Mouse (Mus musculus): ENCODE data around the gene Gsdme. TPM values are rescaled to one million over a fixed set of nuclear protein-coding genes. Genes with fewer than 3 reads are reported as not detected.

Gene Gsdme
- polyA plus RNA-seq, 1 experiment from 2014 or later: 47.4 TPM

GRCm38 (mm10) chr6:50219066-50219465 lies 44.6 kb downstream of the Gsdme start:
- Histone ChIP-seq H3K27me3 (no peaks in the 10 kb centered on the region), H3K9ac (no peak overlapping the region), H3K4me2 (replicated peaks) (no peak overlapping the region), H3K36me3 (no peaks in the 10 kb centered on the region), H3K4me1 (peaks cover 6% of the 10 kb centered on the region; the same call in 1 of the 2 replicates), H3K27ac (no peak overlapping the region), H3K9me3 (no peaks in the 10 kb centered on the region), H3K4me3 (no peak overlapping the region)
- no peak for ATAC-seq (ENCODE audit: insufficient number of reproducible peaks, insufficient read depth, low FRiP score, low TSS enrichment)
- WGBS: 93% methylated on average over 6 of the region's 6 CpGs

GRCm38 (mm10) chr6:50218628-50219027 lies 45.0 kb downstream of the Gsdme start:
- no peaks in the 10 kb centered on the region for H3K27me3 ChIP-seq
- 49% methylated on average over 3 of the region's 3 CpGs for WGBS
- H3K4me2 ChIP-seq (replicated peaks): no peak overlapping the region
- H3K9ac ChIP-seq: no peak overlapping the region
- peaks cover 6% of the 10 kb centered on the region; the same call in 1 of the 2 replicates for H3K4me1 ChIP-seq
- H3K9me3 ChIP-seq: no peaks in the 10 kb centered on the region
- no peak for ATAC-seq (ENCODE audit: insufficient number of reproducible peaks, insufficient read depth, low FRiP score, low TSS enrichment)
- no peak overlapping the region for H3K27ac ChIP-seq
- H3K4me3 ChIP-seq: no peak overlapping the region
- H3K36me3 ChIP-seq: no peaks in the 10 kb centered on the region

- no peaks in the 10 kb centered on the region for H3K9me3 ChIP-seq
- ATAC-seq (ENCODE audit: insufficient number of reproducible peaks, insufficient read depth, low FRiP score, low TSS enrichment): no peak
- H3K27me3 ChIP-seq: no peaks in the 10 kb centered on the region
- WGBS: 87% methylated on average over 4 of the region's 4 CpGs
- H3K27ac ChIP-seq: no peak overlapping the region
- no peak overlapping the region for H3K4me2 ChIP-seq (replicated peaks)
- H3K4me1 ChIP-seq: peaks cover 6% of the 10 kb centered on the region; the same call in 1 of the 2 replicates
- no peak overlapping the region for H3K9ac ChIP-seq
- no peak overlapping the region for H3K4me3 ChIP-seq
- no peaks in the 10 kb centered on the region for H3K36me3 ChIP-seq
Measured at GRCm38 (mm10) chr6:50215986-50216385, 47.7 kb downstream of the Gsdme start.

GRCm38 (mm10) chr6:50215373-50215745 lies 48.3 kb downstream of the Gsdme start:
- H3K4me3 ChIP-seq: no peak overlapping the region
- H3K36me3 ChIP-seq: no peaks in the 10 kb centered on the region
- H3K4me2 ChIP-seq (replicated peaks): no peak overlapping the region
- no peaks in the 10 kb centered on the region for H3K9me3 ChIP-seq
- WGBS: 80% methylated on average over 2 of the region's 2 CpGs
- ATAC-seq (ENCODE audit: insufficient number of reproducible peaks, insufficient read depth, low FRiP score, low TSS enrichment): no peak
- H3K9ac ChIP-seq: no peak overlapping the region
- no peaks in the 10 kb centered on the region for H3K27me3 ChIP-seq
- H3K27ac ChIP-seq: no peak overlapping the region
- peaks cover 6% of the 10 kb centered on the region; the same call in 1 of the 2 replicates for H3K4me1 ChIP-seq

- no peak for ATAC-seq (ENCODE audit: insufficient number of reproducible peaks, insufficient read depth, low FRiP score, low TSS enrichment)
- Histone ChIP-seq H3K36me3 (no peaks in the 10 kb centered on the region), H3K4me3 (no peak overlapping the region), H3K4me1 (peaks cover 6% of the 10 kb centered on the region; the same call in 1 of the 2 replicates), H3K9ac (no peak overlapping the region), H3K9me3 (no peaks in the 10 kb centered on the region), H3K27ac (no peak overlapping the region), H3K4me2 (replicated peaks) (no peak overlapping the region), H3K27me3 (no peaks in the 10 kb centered on the region)
- WGBS: 64% methylated on average over 2 of the region's 2 CpGs
Measured at GRCm38 (mm10) chr6:50214711-50215372, 48.8 kb downstream of the Gsdme start.

GRCm38 (mm10) chr6:50205093-50205492 lies 58.6 kb downstream of the Gsdme start:
- Histone ChIP-seq H3K27me3 (no peaks in the 10 kb centered on the region), H3K9ac (no peak overlapping the region), H3K4me1 (no peaks in the 10 kb centered on the region), H3K27ac (no peak overlapping the region), H3K9me3 (no peaks in the 10 kb centered on the region), H3K36me3 (no peaks in the 10 kb centered on the region), H3K4me2 (replicated peaks) (no peak overlapping the region), H3K4me3 (no peak overlapping the region)
- no peak for ATAC-seq (ENCODE audit: insufficient number of reproducible peaks, insufficient read depth, low FRiP score, low TSS enrichment)
- WGBS: 88% methylated on average over 4 of the region's 4 CpGs

- Histone ChIP-seq H3K9ac (no peak overlapping the region), H3K4me1 (no peaks in the 10 kb centered on the region), H3K27me3 (no peaks in the 10 kb centered on the region), H3K9me3 (no peaks in the 10 kb centered on the region), H3K36me3 (no peaks in the 10 kb centered on the region), H3K4me2 (replicated peaks) (no peak overlapping the region), H3K27ac (no peak overlapping the region), H3K4me3 (no peak overlapping the region)
- 89% methylated on average over 4 of the region's 4 CpGs for WGBS
- no peak for ATAC-seq (ENCODE audit: insufficient number of reproducible peaks, insufficient read depth, low FRiP score, low TSS enrichment)
Measured at GRCm38 (mm10) chr6:50204356-50204755, 59.3 kb downstream of the Gsdme start.

- Histone ChIP-seq H3K4me2 (replicated peaks) (no peak overlapping the region), H3K9ac (no peak overlapping the region), H3K27me3 (no peaks in the 10 kb centered on the region), H3K27ac (no peak overlapping the region), H3K4me1 (no peaks in the 10 kb centered on the region), H3K9me3 (no peaks in the 10 kb centered on the region), H3K4me3 (no peak overlapping the region), H3K36me3 (peaks cover 6% of the 10 kb centered on the region; the same call in 1 of the 2 replicates)
- WGBS: 91% methylated on average over 5 of the region's 5 CpGs
- no peak for ATAC-seq (ENCODE audit: insufficient number of reproducible peaks, insufficient read depth, low FRiP score, low TSS enrichment)
Measured at GRCm38 (mm10) chr6:50193851-50194250, 69.8 kb downstream of the Gsdme start.

GRCm38 (mm10) chr6:50192822-50193221 lies 70.8 kb downstream of the Gsdme start:
- ATAC-seq (ENCODE audit: insufficient number of reproducible peaks, insufficient read depth, low FRiP score, low TSS enrichment): no peak
- no peaks in the 10 kb centered on the region for H3K9me3 ChIP-seq
- no peaks in the 10 kb centered on the region for H3K27me3 ChIP-seq
- no peak overlapping the region for H3K4me2 ChIP-seq (replicated peaks)
- 86% methylated on average over 3 of the region's 3 CpGs for WGBS
- H3K4me1 ChIP-seq: no peaks in the 10 kb centered on the region
- no peak overlapping the region for H3K9ac ChIP-seq
- peaks cover 6% of the 10 kb centered on the region; the same call in 1 of the 2 replicates for H3K36me3 ChIP-seq
- H3K4me3 ChIP-seq: no peak overlapping the region
- H3K27ac ChIP-seq: no peak overlapping the region

GRCm38 (mm10) chr6:50192169-50192568 lies 71.5 kb downstream of the Gsdme start:
- H3K4me3 ChIP-seq: no peak overlapping the region
- no peaks in the 10 kb centered on the region for H3K27me3 ChIP-seq
- H3K9ac ChIP-seq: no peak overlapping the region
- no peaks in the 10 kb centered on the region for H3K4me1 ChIP-seq
- peaks cover 6% of the 10 kb centered on the region; the same call in 1 of the 2 replicates for H3K36me3 ChIP-seq
- no peaks in the 10 kb centered on the region for H3K9me3 ChIP-seq
- WGBS: 72% methylated on average over 1 of the region's 1 CpGs
- H3K27ac ChIP-seq: no peak overlapping the region
- no peak overlapping the region for H3K4me2 ChIP-seq (replicated peaks)
- ATAC-seq (ENCODE audit: insufficient number of reproducible peaks, insufficient read depth, low FRiP score, low TSS enrichment): no peak

GRCm38 (mm10) chr6:50191605-50192004 lies 72.1 kb downstream of the Gsdme start:
- H3K36me3 ChIP-seq: peaks cover 6% of the 10 kb centered on the region; the same call in 1 of the 2 replicates
- no peaks in the 10 kb centered on the region for H3K27me3 ChIP-seq
- H3K9ac ChIP-seq: no peak overlapping the region
- no peak overlapping the region for H3K4me2 ChIP-seq (replicated peaks)
- no peak overlapping the region for H3K27ac ChIP-seq
- H3K4me1 ChIP-seq: no peaks in the 10 kb centered on the region
- 91% methylated on average over 3 of the region's 3 CpGs for WGBS
- H3K9me3 ChIP-seq: no peaks in the 10 kb centered on the region
- ATAC-seq (ENCODE audit: insufficient number of reproducible peaks, insufficient read depth, low FRiP score, low TSS enrichment): no peak
- no peak overlapping the region for H3K4me3 ChIP-seq

- H3K4me1 ChIP-seq: no peaks in the 10 kb centered on the region
- no peak for ATAC-seq (ENCODE audit: insufficient number of reproducible peaks, insufficient read depth, low FRiP score, low TSS enrichment)
Measured at GRCm38 (mm10) chr6:50189376-50189775, 74.3 kb downstream of the Gsdme start.

More at GRCm38 (mm10) chr6:50189376-50189775, 74.3 kb downstream of the Gsdme start:
- Histone ChIP-seq H3K27ac (no peak overlapping the region), H3K4me3 (no peak overlapping the region), H3K9me3 (no peaks in the 10 kb centered on the region), H3K27me3 (no peaks in the 10 kb centered on the region), H3K9ac (no peak overlapping the region), H3K4me2 (replicated peaks) (no peak overlapping the region), H3K36me3 (peaks cover 10% of the 10 kb centered on the region; the same call in 1 of the 2 replicates)
